Mouse (Mus musculus) kidney, postnatal 25 days (tissue): Measurements from ENCODE around the gene Gm3286.
"Not testable (repeated sequence)": the region's sequence is repeated elsewhere in the genome, so short reads cannot be mapped to it uniquely, and the experiment has no call there.

Experiments used
- DNase-seq, 2 experiments: peaks; one replicate each; pipeline ENCODE4 v3.0.0; 2021; ENCODE audit warnings: mixed read lengths in 2 of 2

Gene Gm3286

DNA sequence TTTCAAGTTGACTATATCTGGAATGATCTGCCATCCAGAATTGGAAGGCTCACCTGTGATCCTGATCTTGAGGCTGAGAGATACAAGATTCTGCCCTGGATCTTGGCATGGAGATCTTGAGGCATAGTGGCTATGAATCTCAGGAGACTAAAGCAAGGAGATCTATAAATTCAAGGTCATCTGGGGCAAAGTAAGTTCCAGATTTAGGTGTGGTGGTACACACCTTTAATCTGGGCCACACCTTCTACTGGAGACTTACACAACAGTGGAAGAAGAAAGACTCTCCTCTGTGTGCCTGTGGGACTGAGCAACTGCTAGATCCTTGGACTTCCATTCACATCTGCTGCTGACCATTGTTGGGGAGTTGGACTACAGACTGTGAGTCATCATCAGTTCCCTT lies at the start of gene Gm3286:
Gm3286 (plus strand) TSS at position 301 of the 400 bp plus-strand sequence.
- not testable (repeated sequence) for DNase-seq
